Mouse (Mus musculus) kidney, postnatal 0 days (tissue): ENCODE results near the gene Fyn. TPM values are rescaled to one million over a fixed set of nuclear protein-coding genes. Genes with fewer than 3 reads are reported as not detected.

Experiments used
- ATAC-seq: fragments of 200-750 bp; cut with Nextera tagmentation; replicated peaks from 2 replicates; pipeline ENCODE4 v1.8.0; 2017; ENCODE audit warnings: low read depth, moderate number of reproducible peaks, moderate TSS enrichment, moderate library complexity; ENCODE audit not compliant: low FRiP score
- DNase-seq: peaks from one replicate; pipeline ENCODE4 v3.0.0-alpha.2; 2016; ENCODE audit warnings: low spot score
- H3K27ac ChIP-seq: fragments of 300-500 bp; sonication (generic); 2 replicates; pipeline ENCODE4 v1.5.1; 2014; ENCODE audit warnings: mild to moderate bottlenecking
- H3K27me3 ChIP-seq: fragments of 300-500 bp; sonication (generic); 2 replicates; pipeline ENCODE4 v1.6.1; 2014; ENCODE audit warnings: low read length, mixed read lengths; ENCODE audit not compliant: insufficient read depth
- H3K36me3 ChIP-seq: fragments of 300-500 bp; sonication (generic); 2 replicates; pipeline ENCODE4 v1.6.1; 2014; ENCODE audit warnings: low read length, mixed read lengths; ENCODE audit not compliant: insufficient read depth
- H3K4me1 ChIP-seq: fragments of 300-500 bp; sonication (generic); replicated peaks from 2 replicates; pipeline ENCODE4 v1.6.1; 2014; ENCODE audit warnings: antibody characterized with exemption, low read length, mixed read lengths; ENCODE audit not compliant: insufficient read depth
- H3K4me2 ChIP-seq: fragments of 300-500 bp; sonication (generic); 2 replicates; pipeline ENCODE4 v1.6.1; 2014; ENCODE audit warnings: mild to moderate bottlenecking, low read length, moderate library complexity, mixed read lengths
- H3K4me3 ChIP-seq: fragments of 300-500 bp; sonication (generic); replicated peaks from 2 replicates; pipeline ENCODE4 v1.5.1; 2014; ENCODE audit warnings: low read depth, low read length
- H3K9ac ChIP-seq: fragments of 300-500 bp; sonication (generic); 2 replicates; pipeline ENCODE4 v1.6.1; 2014; ENCODE audit warnings: low read depth, low read length
- H3K9me3 ChIP-seq: fragments of 300-500 bp; sonication (generic); replicated peaks from 2 replicates; pipeline ENCODE4 v1.6.1; 2016; ENCODE audit warnings: low read length, inconsistent platforms, mixed read lengths
- CTCF ChIP-seq: IDR thresholded peaks from 2 replicates; pipeline ENCODE4 v1.5.1; 2016; ENCODE audit warnings: antibody characterized with exemption, low read depth, mild to moderate bottlenecking, moderate library complexity
- WGBS: fragments of 180-500 bp; shearing (Covaris S2); extraction: QIAGEN DNeasy Blood & Tissue Kit; methylation state at CpG from one replicate; pipeline ENCODE4 v1.1.7; 2014; 5-methylcytosine and 5-hydroxymethylcytosine counted together
- polyA plus RNA-seq: library from polyadenylated mRNA; unstranded; fragments of >200 nt; fragmentation: Nextera tagmentation; extraction: Ambion mirVana; gene quantifications from 2 replicates; pipeline ENCODE4 v1.2.1, GENCODE M21; 2015

Fyn gene
- polyA plus RNA-seq, 1 experiment from 2014 or later: 27.8 TPM

- WGBS: 8% methylated on average over 7 of the region's 7 CpGs
- Histone ChIP-seq H3K9me3 (no peaks in the 10 kb centered on the region), H3K9ac (peak overlapping the region; percentile 6; the same call in 1 of the 2 replicates), H3K27me3 (no peaks in the 10 kb centered on the region), H3K4me1 (peaks cover 20% of the 10 kb centered on the region), H3K27ac (peak overlapping the region; percentile 74), H3K4me2 (no peak overlapping the region), H3K36me3 (no peaks in the 10 kb centered on the region; the same call in 1 of the 2 replicates), H3K4me3 (no peak overlapping the region)
- no peak for TF ChIP-seq CTCF
- DNase-seq (peak; percentile 75), ATAC-seq (peak; percentile 85)
These were observed 172.3 kb downstream of the Fyn start for GRCm38 (mm10) chr10:39540995-39541394.

- H3K27ac ChIP-seq: peak overlapping the region; percentile 74
- WGBS: 30% methylated on average over 6 of the region's 6 CpGs
- ATAC-seq: peak; percentile 66
- H3K4me2 ChIP-seq: no peak overlapping the region
- H3K4me3 ChIP-seq: no peak overlapping the region
- DNase-seq: no peak
- no peaks in the 10 kb centered on the region for H3K27me3 ChIP-seq
- peak overlapping the region; percentile 6; the same call in 1 of the 2 replicates for H3K9ac ChIP-seq
- no peaks in the 10 kb centered on the region for H3K9me3 ChIP-seq
- peaks cover 20% of the 10 kb centered on the region for H3K4me1 ChIP-seq
- no peak for TF ChIP-seq CTCF
- H3K36me3 ChIP-seq: no peaks in the 10 kb centered on the region; the same call in 1 of the 2 replicates
These were observed 172.8 kb downstream of the Fyn start for GRCm38 (mm10) chr10:39541451-39541874.

DNA sequence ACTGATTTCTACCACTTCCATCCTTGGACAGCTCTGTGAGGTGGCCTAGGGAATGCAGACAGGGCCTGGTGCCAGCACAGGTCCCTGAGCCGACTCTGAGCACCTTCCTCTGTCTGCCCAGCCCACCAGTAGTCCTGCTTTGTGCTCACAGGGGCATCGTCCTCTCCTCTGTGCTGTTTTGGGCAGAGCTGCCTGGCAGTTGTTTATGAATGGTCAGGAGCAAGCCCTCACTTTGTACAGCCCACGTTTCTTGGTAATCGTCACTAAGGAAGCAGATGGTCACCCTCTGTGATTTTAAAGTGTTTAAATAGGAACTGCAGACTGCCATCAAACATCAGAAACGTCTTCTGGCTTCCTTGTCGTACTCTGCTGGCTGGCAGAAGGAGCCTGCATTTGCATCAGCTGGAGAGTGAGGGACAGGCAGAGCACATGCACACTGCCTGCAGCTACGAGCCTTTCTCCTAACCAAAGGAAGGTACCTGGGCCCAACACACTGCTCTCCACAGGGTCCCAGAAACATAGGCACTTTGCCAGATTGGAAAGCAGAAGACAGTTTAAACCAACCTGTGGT lies 173.4 kb downstream of the Fyn start:
- WGBS: 23% methylated on average over 7 of the region's 7 CpGs
- no peaks in the 10 kb centered on the region; the same call in 1 of the 2 replicates for H3K36me3 ChIP-seq
- no peak for TF ChIP-seq CTCF
- H3K27me3 ChIP-seq: no peaks in the 10 kb centered on the region
- H3K9ac ChIP-seq: no peak overlapping the region
- peak overlapping the region; percentile 74 for H3K27ac ChIP-seq
- peaks cover 20% of the 10 kb centered on the region for H3K4me1 ChIP-seq
- H3K9me3 ChIP-seq: no peaks in the 10 kb centered on the region
- DNase-seq (no peak), ATAC-seq (no peak)
- H3K4me3 ChIP-seq: no peak overlapping the region
- H3K4me2 ChIP-seq: no peak overlapping the region

- no peak overlapping the region for H3K4me2 ChIP-seq
- WGBS: 59% methylated on average over 15 of the region's 15 CpGs
- TF ChIP-seq CTCF: no peak
These were observed 174.0 kb downstream of the Fyn start for GRCm38 (mm10) chr10:39542535-39543257.

GRCm38 (mm10) chr10:39543258-39543770 lies 174.7 kb downstream of the Fyn start:
- ATAC-seq: no peak
- peaks cover 20% of the 10 kb centered on the region for H3K4me1 ChIP-seq
- no peak overlapping the region for H3K4me2 ChIP-seq
- H3K4me3 ChIP-seq: no peak overlapping the region
- peak overlapping the region; percentile 16; the same call in 1 of the 2 replicates for H3K27ac ChIP-seq
- WGBS: 86% methylated on average over 5 of the region's 5 CpGs
- no peaks in the 10 kb centered on the region for H3K9me3 ChIP-seq
- no peaks in the 10 kb centered on the region; the same call in 1 of the 2 replicates for H3K36me3 ChIP-seq
- H3K27me3 ChIP-seq: no peaks in the 10 kb centered on the region
- no peak overlapping the region for H3K9ac ChIP-seq
- no peak for TF ChIP-seq CTCF
- no peak for DNase-seq

More at GRCm38 (mm10) chr10:39542535-39543257, 174.0 kb downstream of the Fyn start:
- Histone ChIP-seq H3K27me3 (no peaks in the 10 kb centered on the region), H3K9me3 (no peaks in the 10 kb centered on the region), H3K36me3 (no peaks in the 10 kb centered on the region; the same call in 1 of the 2 replicates), H3K4me1 (peaks cover 20% of the 10 kb centered on the region), H3K9ac (no peak overlapping the region), H3K4me3 (no peak overlapping the region), H3K27ac (peak overlapping the region; percentile 74)
- ATAC-seq (no peak), DNase-seq (no peak)

DNA sequence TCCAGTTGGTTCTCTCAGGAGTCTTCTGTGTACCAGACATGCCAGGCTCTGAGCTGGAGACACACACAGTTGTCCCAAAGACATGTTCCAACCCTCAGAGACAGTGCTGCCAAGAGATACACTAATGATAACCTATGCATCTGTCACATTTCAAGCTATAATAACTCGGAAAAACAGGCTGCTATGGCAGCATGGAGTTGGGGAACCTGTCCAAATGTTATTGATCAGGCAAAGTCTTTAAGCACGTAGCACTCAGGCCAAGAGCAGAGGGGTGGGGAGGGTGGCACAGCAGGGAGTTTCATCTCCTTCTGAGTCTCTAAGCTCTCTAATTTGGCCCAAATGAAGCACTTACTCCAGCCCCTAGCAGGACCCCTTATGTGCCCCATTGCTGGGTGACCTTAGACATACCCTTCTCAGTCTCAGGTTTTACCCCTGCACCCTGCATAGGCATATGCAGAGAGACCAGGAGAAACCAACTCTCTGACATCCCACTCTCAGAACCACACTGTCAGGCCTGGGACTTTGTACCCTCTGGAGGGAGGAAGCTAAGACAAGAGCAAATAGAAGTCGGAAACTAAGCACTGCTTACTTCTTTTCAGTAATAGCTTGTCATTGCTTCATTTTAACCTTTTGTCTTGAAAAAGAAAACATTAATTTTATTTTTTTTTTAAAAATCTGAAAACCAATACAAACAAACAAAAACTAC lies 178.9 kb downstream of the Fyn start:
- H3K36me3 ChIP-seq: peaks cover 3% of the 10 kb centered on the region; the same call in 1 of the 2 replicates
- H3K9ac ChIP-seq: no peak overlapping the region
- ATAC-seq (no peak), DNase-seq (no peak)
- no peak overlapping the region for H3K4me2 ChIP-seq
- WGBS: 82% methylated on average over 3 of the region's 3 CpGs
- no peaks in the 10 kb centered on the region for H3K9me3 ChIP-seq
- no peaks in the 10 kb centered on the region for H3K27me3 ChIP-seq
- no peak overlapping the region for H3K27ac ChIP-seq
- H3K4me1 ChIP-seq: peaks cover 15% of the 10 kb centered on the region
- no peak overlapping the region for H3K4me3 ChIP-seq
- no peak for TF ChIP-seq CTCF
